Mouse (Mus musculus) layer of hippocampus, adult 2 months (tissue): ENCODE measurements at regions not wholly inside any gene's neighbourhood (a gene's known extent, or its start where the extent isn't known, plus 50 kb on each side); places are given as distances from the start of the nearest gene placed in this dataset.

Source experiments
- DNase-seq, 2 experiments: peaks; one replicate each; pipeline ENCODE4 v3.0.0; 2022; ENCODE audit warnings: low spot score in 2 of 2
- H3K27ac ChIP-seq: fragments of 200-600 bp; 2 replicates; pipeline ENCODE4 v1.8.1; 2022
- H3K4me3 ChIP-seq: fragments of 200-600 bp; 2 replicates; pipeline ENCODE4 v1.8.1; 2022; ENCODE audit warnings: mild to moderate bottlenecking
- CTCF ChIP-seq: fragments of 200-600 bp; conservative IDR thresholded peaks from 2 replicates; pipeline ENCODE4 v1.8.1; 2022; ENCODE audit warnings: antibody characterized with exemption, mild to moderate bottlenecking, moderate library complexity

DNA sequence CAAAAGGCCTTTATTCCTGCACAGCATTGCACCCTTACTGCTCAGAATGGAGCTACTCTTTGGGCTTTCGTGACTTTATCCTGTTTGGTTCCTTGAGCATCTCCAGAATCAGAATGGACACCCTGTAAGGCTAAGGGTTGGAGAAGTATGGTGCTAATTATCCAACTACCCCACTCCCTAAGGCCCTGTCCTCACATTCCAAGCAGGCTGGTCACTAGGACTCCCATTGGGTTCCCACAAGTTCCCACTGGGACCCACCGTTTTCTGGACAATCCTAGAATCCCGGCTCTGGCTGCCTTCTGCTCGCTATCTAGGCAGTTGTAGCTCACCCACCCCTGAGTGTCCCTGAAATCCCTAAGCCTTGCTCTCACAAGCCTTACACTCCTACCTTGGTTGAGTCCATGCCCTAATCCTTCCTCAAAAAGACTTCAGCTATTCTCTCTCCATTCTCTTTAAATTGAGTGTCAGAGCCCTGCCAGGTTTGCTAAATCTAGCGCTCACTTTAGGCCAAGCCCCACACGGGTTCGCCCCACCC, 146.1 kb downstream of the Efcab1 start:
- DNase-seq = no peak
- 0 out of 2 replicates have a peak overlapping the region, but pooled peaks have one; percentile 18 for H3K27ac ChIP-seq
- no peak for TF ChIP-seq CTCF
- no peak overlapping the region for H3K4me3 ChIP-seq

DNA sequence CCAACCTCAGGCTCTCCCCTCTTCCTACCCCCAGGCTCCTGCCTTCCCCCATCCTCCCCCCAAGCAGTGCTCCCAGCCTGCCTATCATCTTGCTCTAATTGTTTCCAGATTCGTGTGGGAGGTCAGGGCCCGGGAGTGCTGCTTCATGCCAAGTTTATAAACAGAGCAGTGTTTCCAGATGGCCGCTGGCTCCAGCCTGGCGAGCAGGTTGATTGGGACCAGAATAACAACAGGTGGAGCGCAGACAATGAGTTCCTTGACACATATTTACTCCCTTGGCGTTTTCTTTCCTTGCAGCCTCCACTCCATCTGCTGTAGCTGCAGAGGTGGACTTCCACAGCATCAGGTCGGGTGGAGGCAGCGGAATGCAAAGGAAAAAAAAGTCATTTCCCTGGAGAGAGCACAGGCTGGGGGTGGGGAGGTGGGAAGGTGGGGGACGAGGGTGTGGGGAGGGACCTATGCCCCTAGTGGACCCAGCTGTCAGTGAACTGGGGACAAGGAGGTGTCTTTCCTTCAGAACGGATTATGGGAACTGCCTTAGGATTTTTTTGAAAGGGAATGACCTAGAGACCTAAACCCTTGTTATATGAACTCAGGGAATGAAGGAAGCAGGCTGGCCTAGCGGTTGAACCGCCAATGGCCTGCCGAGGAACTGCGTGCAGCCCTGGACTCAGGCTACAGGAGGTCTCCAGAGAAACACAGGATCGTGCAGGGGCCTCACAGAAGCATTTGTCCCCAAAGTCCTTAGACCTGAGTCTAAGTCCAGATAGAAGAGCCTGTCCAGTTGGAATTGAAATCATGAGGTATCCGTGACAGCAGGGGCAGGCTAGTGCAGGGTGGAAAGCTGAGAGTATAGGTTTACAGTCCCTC, 146.8 kb downstream of the Efcab1 start:
- TF ChIP-seq CTCF = peak; percentile 18
- DNase-seq = peak; percentile 49 to 51
- H3K27ac ChIP-seq = 0 out of 2 replicates have a peak overlapping the region, but pooled peaks have one; percentile 18
- H3K4me3 ChIP-seq = no peak overlapping the region

DNA sequence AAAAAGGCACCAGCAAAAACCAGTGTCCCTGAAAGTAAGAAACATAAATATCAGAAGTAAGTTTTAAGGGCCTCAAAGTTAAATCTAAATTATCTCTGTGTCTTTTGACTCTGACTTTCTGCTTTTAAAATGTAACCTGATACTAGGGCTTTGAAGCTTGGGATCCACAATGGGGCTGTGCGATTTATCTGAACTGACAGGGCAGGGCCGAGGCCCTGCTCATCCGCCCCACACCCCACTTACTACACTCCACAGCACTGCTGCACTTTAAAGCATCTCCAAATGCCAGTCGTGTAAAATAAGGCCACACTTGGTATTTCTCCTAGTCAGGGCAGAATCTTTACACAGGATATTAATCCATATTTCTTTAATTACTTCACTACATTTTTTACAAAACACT, 147.4 kb downstream of the Efcab1 start:
- no peak overlapping the region for H3K27ac ChIP-seq
- DNase-seq = no peak
- no peak for TF ChIP-seq CTCF
- no peak overlapping the region for H3K4me3 ChIP-seq

DNA sequence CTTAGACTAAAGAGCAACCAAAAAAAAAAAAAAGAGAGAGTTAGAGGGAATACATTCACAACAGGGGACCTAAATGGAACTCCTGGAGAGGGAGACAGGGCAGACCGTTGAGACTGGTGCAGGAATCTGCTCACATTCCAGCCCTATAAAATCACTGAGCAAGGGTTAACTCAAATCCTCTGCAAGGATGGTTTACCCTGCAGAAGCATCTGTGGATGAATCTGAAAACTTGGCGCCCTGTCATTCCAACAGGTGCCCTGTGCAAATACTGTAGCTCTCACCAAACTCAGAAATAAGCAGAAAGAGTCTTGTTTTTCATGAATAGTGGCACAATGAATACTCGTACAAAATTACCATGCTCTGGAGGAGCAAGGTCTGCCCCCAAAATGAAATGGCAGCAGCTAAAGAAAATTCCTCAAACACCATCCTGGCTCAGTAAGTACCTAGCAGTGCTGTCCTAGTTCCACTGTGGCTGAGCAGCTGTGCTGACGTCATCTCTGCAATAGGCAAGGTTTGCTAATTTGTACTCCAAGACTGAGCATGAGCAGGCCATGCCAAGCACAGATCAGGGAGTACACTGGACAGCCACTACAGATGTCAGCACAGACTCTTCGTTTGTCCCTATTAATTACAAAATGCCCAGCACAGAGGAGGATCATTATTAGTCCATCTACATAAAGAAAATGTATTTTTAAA, 148.0 kb downstream of the Efcab1 start:
- DNase-seq = no peak
- no peak overlapping the region for H3K27ac ChIP-seq
- no peak overlapping the region for H3K4me3 ChIP-seq
- TF ChIP-seq CTCF = no peak

DNA sequence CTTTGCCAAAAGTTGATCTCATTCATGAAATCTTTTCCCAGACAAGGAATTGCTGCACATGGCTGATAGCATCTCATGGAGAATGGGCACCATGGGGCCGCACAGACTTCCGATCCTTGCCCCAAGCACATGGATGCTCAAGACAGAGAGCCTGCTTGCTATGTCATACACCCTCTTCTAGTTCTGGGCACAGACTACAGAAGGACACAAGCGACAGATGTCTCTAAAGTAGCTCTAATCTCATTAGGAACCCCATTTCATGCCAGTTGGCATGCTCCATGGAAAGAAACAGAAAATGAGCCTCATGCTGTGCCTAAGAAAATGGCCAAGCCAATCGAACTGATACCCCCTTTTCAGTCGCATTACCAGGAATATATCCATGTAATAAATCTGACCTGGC, 149.3 kb downstream of the Efcab1 start:
- H3K27ac ChIP-seq = no peak overlapping the region
- peak; percentile 11 to 21 for DNase-seq
- H3K4me3 ChIP-seq = no peak overlapping the region
- no peak for TF ChIP-seq CTCF

DNA sequence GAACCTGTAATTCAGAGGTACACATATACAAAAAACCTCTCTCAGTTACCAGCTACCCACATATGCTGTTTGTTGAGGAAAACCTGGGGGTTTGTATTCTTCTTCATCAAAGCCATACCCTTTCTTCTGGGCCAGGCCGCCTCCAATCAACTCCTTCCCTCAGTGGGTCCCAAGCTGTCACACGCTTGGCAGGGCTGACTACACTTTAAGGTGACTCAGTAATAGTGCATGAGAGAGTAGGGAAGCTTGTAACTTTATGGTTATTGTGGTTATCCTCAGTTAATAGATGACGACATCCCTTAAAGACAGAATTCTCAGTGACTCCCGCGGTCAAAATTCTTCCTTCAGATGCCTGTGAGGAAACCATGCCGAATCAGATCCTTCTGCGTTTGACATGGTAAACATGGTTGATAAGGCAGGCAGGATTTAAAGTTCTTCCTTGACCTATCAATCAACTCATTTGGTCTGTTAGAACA, 164.1 kb downstream of the Efcab1 start:
- H3K4me3 ChIP-seq = no peak overlapping the region
- TF ChIP-seq CTCF = no peak
- H3K27ac ChIP-seq = no peak overlapping the region
- DNase-seq = no peak

DNA sequence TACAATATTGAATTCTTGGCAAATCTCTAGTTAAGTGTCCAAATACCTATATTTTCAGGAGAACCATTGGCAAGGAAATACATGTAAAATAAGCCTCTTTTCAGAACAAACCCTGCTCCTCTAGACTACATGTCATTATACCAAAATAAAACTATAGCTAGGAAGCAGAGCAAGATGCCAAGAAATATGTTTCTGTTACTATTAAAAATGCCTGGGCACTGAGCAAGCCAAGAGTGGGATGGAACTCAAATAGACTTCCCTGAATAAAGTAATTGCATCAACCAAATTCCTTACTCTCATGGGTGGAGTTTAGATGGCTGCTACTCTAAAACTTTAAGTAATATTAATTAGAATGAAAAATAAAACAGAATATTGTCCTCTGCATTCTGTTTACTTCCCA, 168.0 kb downstream of the Efcab1 start:
- no peak for DNase-seq
- no peak overlapping the region for H3K4me3 ChIP-seq
- TF ChIP-seq CTCF = no peak

DNA sequence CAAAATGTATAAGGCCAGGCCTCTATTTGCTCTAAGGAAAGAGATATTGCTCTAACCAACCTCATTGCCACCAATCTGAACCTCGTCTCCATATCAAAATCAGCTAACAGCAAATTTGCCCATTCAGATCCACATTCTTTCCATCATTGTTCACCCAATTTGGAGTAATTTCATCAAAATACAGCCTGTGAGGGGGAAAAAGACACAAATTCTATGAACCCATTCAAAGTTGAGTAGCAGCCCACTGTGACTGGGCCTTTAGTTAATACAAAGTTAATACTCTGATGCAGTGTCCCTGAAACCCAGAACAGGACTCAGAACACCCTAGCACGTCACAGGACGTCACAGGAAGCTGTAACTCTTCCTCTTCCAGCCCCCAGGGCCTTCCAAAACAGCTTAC, 177.3 kb downstream of the Efcab1 start:
- TF ChIP-seq CTCF = no peak
- Histone ChIP-seq H3K4me3 (no peak overlapping the region), H3K27ac (no peak overlapping the region)
- DNase-seq = no peak

More for the DNA sequence above, 168.0 kb downstream of the Efcab1 start:
- no peak overlapping the region for H3K27ac ChIP-seq

DNA sequence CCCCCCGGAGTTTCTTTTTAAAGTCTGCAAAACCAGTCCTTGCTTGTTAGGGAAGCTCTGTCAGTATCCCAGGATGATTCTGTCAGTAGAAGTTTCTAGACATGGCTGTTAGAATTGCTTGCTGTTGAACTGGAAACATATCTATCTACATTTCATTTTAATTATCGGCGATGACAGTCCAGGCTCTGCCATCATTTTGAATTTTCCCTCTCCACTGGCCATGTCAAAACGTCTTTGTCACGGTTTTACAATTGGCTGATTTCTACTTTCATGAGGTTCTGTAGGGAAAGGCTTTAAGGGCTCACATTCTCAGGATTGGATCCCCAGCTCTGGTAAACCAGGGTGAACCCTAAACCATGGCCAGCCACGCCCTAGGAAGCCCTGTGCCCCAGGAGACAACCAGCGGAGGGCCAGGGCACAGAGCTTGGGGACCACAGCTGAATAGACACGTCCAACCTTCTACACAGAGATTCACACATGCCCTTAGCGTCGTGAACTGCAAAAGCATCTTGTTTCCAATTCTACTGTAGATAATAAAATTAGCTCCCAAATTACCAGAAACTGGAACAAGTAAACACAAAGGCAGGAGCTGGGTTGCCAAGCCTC, 177.8 kb downstream of the Efcab1 start:
- no peak for DNase-seq

DNA sequence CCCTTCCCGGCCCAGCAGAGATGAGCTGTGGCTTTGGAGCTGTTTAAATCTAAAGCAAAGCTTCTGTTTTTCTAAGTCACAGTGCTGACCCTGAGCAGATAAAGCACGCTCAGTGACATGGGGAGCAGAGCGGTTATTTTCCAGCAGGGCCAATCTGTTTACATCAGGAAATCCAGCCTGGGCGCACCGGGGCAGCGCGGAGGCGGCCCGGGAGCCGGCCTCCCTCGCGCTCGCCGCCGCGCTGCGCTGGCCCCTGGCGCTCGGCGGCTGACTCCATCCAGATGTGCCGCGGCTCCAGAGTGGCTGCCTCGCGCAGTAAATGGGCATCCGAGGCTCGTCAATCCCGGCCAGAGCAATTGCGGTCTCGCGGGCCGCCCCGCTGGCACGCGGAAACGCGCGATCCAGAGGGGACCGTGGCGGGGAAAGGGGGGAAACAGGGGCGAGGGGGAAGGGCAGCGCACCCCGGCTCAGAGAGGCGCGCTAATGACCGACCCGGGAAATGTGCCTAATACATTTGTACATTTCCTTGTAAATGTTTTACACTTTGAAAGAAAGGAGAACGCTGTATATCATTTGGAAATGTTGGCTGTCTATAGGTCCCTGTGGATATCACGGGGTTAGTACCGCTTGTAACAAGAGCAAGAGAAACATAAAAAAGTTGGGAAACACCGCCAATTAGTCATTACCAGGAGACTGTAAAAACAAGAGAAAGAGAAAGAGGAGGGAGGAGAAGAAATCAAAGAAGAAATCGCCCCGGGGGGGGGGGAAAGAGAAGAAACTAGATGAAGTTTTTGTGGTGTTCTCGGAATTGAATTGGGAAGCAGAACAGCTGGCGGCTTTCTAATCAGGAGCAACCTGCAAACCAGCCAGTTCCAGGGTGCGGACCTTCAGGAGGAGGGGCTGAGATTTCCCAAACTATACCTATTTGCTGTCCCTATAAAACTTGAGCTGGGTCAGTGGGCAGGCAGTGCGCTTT, 178.6 kb downstream of the Efcab1 start:
- Histone ChIP-seq H3K4me3 (peak overlapping the region; percentile 58), H3K27ac (0 out of 2 replicates have a peak overlapping the region, but pooled peaks have one; percentile 14)
- no peak for DNase-seq
- no peak for TF ChIP-seq CTCF

More for the DNA sequence above, 177.8 kb downstream of the Efcab1 start:
- TF ChIP-seq CTCF = no peak
- peak overlapping the region; percentile 58; the same call in 1 of the 2 replicates for H3K4me3 ChIP-seq
- no peak overlapping the region for H3K27ac ChIP-seq

DNA sequence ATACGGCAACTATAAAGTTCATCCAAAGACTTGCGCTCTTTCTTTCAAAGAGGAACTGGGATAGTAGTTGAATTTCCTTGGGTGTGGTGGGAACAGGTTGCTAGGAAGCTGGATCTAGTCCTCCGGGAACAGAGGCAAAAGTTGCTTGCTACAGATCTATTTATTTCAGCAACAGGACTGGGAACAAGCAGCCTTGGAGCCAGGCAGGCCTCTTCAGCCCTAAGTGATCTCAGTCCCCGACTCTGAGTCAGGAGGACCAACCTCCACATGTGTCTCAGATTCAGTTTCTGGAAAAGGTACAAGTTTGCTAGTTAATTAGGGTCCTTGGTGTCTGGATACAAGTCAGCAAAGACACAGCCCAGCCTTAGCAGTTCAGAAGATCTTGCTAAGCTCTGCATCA, 180.2 kb downstream of the Efcab1 start:
- no peak for TF ChIP-seq CTCF
- H3K27ac ChIP-seq = no peak overlapping the region
- DNase-seq = no peak
- H3K4me3 ChIP-seq = no peak overlapping the region

DNA sequence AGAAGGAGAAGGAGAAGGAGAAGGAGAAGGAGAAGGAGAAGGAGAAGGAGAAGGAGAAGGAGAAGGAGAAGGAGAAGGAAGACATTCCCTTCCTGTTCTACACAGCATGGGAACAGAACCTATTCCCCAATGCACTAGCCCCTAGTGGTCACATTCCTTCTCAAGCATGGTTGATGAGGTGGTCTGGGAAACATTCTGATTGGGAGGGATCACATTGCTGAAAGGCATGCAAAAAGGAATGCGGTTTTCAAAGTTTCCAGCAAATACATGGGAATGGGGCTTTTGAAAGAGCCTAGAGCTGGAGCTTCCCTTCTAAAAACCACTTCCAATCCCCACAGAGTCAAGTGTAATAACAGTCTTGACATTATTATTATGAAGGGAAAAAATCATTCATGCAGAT, 197.5 kb downstream of the Efcab1 start:
- DNase-seq = no peak
- Histone ChIP-seq H3K27ac (no peak overlapping the region), H3K4me3 (no peak overlapping the region)
- no peak for TF ChIP-seq CTCF
